Mouse (Mus musculus) hindbrain, embryonic 13.5 days (tissue): ENCODE results near the gene AC161166.1. TPM values are rescaled to one million over a fixed set of nuclear protein-coding genes. Genes with fewer than 3 reads are reported as not detected.
A peak's percentile ranks its signal among the peaks of the same experiment; 100 is the strongest.
"Not testable (repeated sequence)": the region's sequence is repeated elsewhere in the genome, so short reads cannot be mapped to it uniquely, and the experiment has no call there.

Source experiments
- ATAC-seq: fragments of 200-750 bp; cut with Nextera tagmentation; 2 replicates; pipeline ENCODE4 v1.8.0; 2017; ENCODE audit warnings: moderate TSS enrichment; ENCODE audit not compliant: low FRiP score
- H3K27ac ChIP-seq: fragments of 300-500 bp; sonication (generic); 2 replicates; pipeline ENCODE4 v1.5.1; 2015; ENCODE audit warnings: inconsistent platforms, mild to moderate bottlenecking, moderate library complexity
- H3K27me3 ChIP-seq: fragments of 300-500 bp; sonication (generic); 2 replicates; pipeline ENCODE4 v1.6.1; 2015; ENCODE audit warnings: mild to moderate bottlenecking, inconsistent platforms
- H3K36me3 ChIP-seq: fragments of 300-500 bp; sonication (generic); 2 replicates; pipeline ENCODE4 v1.6.1; 2015; ENCODE audit warnings: mild to moderate bottlenecking, inconsistent platforms
- H3K4me1 ChIP-seq: fragments of 300-500 bp; sonication (generic); replicated peaks from 2 replicates; pipeline ENCODE4 v1.6.1; 2015; ENCODE audit warnings: inconsistent platforms
- H3K4me2 ChIP-seq: fragments of 300-500 bp; sonication (generic); 2 replicates; pipeline ENCODE4 v1.6.1; 2015; ENCODE audit warnings: inconsistent platforms, mild to moderate bottlenecking, moderate library complexity
- H3K4me3 ChIP-seq: fragments of 300-500 bp; sonication (generic); 2 replicates; pipeline ENCODE4 v1.5.1; 2015; ENCODE audit warnings: mild to moderate bottlenecking, inconsistent platforms
- H3K9ac ChIP-seq: fragments of 300-500 bp; sonication (generic); 2 replicates; pipeline ENCODE4 v1.6.1; 2015; ENCODE audit warnings: mild to moderate bottlenecking, inconsistent platforms
- H3K9me3 ChIP-seq: fragments of 300-500 bp; sonication (generic); 2 replicates; pipeline ENCODE4 v1.6.1; 2016; ENCODE audit warnings: inconsistent platforms
- WGBS: fragments of 180-500 bp; shearing (Covaris S2); methylation state at CpG from one replicate; pipeline ENCODE4 v1.1.7; 2015; 5-methylcytosine and 5-hydroxymethylcytosine counted together
- polyA plus RNA-seq: library from polyadenylated mRNA; unstranded; fragments of >200 nt; fragmentation: Nextera tagmentation; extraction: Ambion mirVana; gene quantifications from 2 replicates; pipeline ENCODE4 v1.2.1, GENCODE M21; 2015

Gene AC161166.1
- polyA plus RNA-seq, 1 experiment from 2014 or later = 1.6 TPM

DNA sequence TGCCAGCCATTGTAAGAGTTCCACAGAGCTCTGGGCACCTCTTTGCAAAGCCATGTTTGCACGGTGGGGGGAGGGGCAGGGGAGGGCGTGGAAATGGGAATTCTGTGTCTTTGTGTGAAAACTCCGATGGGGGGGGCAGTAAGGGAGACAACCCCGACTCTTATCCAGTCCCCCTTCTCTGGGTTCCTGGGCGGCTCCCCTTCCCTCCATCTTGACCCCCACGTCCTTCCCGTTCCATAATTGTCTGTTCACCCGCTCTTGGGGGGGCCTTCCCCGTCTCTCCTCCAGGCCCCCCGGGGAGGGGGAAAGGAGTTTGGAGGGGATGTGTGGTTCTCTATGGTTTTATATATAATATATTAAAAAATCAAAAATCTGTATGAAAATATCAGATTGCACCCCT is 8.3 kb downstream of the AC161166.1 start:
- peaks cover 47% of the 10 kb centered on the region for H3K36me3 ChIP-seq
- ATAC-seq = no peak
- no peaks in the 10 kb centered on the region for H3K27me3 ChIP-seq
- H3K4me2 ChIP-seq = no peak overlapping the region
- no peaks in the 10 kb centered on the region for H3K9me3 ChIP-seq
- peak overlapping the region; percentile 100; the same call in 1 of the 2 replicates for H3K27ac ChIP-seq
- H3K9ac ChIP-seq = peak overlapping the region; percentile 51; the same call in 1 of the 2 replicates
- H3K4me3 ChIP-seq = no peak overlapping the region
- H3K4me1 ChIP-seq = peaks cover 54% of the 10 kb centered on the region
- 21% methylated on average over 10 of the region's 10 CpGs for WGBS

DNA sequence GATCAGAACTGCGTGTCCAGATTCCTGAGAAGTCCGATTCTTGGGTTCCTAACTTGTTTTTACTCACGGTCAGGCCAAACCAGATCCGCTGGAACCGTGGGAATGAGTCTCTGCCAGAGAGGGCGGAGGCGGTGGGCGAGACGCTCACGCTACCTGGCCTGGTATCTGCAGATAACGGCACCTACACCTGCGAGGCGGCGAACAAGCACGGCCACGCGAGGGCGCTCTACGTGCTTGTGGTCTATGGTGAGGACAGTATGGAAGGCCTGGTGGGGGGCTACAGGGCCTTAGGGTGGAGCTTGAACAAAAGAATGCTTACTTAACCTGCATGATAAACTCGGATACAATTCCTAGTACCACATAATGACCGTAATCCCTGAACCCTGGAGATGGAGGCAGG is 10.8 kb downstream of the AC161166.1 start:
- Histone ChIP-seq H3K4me3 (no peak overlapping the region), H3K9me3 (no peaks in the 10 kb centered on the region), H3K4me2 (no peak overlapping the region), H3K27me3 (no peaks in the 10 kb centered on the region), H3K27ac (no peak overlapping the region), H3K36me3 (peaks cover 49% of the 10 kb centered on the region), H3K9ac (no peak overlapping the region), H3K4me1 (peaks cover 46% of the 10 kb centered on the region)
- ATAC-seq = no peak
- WGBS = 53% methylated on average over 21 of the region's 21 CpGs

DNA sequence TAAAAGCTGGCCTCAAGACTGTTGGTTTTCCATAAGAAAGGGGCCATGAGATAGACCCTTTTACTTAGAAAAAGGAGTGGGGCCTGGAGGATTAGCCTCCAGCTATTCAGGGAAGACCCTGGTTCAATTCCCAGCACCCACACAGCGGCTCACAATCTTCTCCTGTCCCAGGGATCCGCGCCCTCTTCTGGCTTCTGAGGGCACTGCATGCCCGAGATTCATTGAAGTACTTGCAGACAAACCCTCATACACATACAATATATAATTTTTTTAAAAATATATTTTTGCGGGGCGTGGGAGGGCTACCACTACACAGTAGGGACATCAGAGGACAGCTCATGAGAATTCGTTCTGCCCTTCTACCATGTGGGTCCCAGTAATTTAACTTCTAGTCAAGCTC is 11.3 kb downstream of the AC161166.1 start:
- peaks cover 49% of the 10 kb centered on the region for H3K36me3 ChIP-seq
- ATAC-seq = no peak
- H3K4me3 ChIP-seq = no peak overlapping the region
- no peak overlapping the region for H3K27ac ChIP-seq
- no peak overlapping the region for H3K9ac ChIP-seq
- peaks cover 40% of the 10 kb centered on the region for H3K4me1 ChIP-seq
- H3K27me3 ChIP-seq = no peaks in the 10 kb centered on the region
- no peak overlapping the region for H3K4me2 ChIP-seq
- 33% methylated on average over 7 of the region's 7 CpGs for WGBS
- H3K9me3 ChIP-seq = no peaks in the 10 kb centered on the region

DNA sequence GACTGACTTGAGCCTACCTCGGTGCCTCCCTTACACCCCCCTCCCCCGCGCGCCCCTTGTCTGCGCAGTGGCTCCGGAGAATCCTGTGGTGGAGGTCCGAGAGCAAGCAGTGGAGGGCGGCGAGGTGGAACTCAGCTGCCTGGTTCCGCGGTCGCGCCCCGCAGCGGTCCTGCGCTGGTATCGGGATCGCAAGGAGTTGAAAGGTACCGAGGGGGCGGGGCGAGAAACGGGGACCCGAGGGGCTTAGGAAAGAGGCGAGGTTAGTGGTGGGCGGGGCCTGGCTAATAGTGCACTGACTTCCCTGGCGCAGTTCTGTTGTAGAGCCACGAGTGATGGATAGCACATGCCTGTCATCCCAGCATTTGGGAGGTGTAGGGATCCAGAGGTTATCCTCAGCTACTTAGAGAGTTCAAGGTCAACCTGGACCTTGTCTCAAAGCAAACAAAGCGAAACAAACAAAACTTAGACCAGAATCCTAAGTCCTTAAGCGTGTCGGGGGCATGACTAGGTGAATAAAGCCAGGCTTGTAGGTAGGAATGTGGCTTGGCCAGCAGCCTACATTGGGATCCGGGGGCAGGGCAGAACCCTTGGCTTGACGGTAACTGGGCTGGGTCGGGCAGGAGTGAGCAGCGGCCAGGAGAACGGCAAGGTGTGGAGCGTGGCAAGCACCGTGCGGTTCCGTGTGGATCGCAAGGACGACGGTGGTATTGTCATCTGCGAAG is 12.2 kb downstream of the AC161166.1 start:
- H3K9ac ChIP-seq = no peak overlapping the region

DNA sequence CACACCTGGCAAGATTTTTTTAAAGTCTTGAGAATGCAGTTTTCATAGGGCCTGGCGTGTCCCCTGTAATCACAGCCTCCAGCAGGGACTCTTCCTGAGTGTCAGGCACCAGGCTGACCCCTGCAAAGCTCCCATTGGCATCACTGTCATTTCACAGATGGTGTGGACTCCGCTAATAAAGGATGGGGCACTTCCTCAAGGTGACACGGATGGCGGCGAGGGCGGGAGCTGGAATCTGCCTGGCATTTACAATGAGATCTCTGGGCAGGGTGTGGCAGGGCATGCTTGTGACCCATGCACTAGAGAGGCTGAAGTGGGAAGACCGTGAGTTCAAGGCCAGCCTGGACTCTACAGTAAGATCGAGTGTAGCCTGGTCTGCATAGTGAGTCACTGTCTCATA is 24.0 kb downstream of the AC161166.1 start:
- no peak for ATAC-seq
- Histone ChIP-seq H3K4me3 (no peak overlapping the region), H3K36me3 (peaks cover 19% of the 10 kb centered on the region), H3K27ac (no peak overlapping the region), H3K27me3 (no peaks in the 10 kb centered on the region), H3K4me1 (peaks cover 52% of the 10 kb centered on the region), H3K9me3 (no peaks in the 10 kb centered on the region), H3K4me2 (no peak overlapping the region), H3K9ac (no peak overlapping the region)
- 80% methylated on average over 8 of the region's 8 CpGs for WGBS

More for the DNA sequence above, 12.2 kb downstream of the AC161166.1 start:
- Histone ChIP-seq H3K27ac (no peak overlapping the region), H3K9me3 (no peaks in the 10 kb centered on the region), H3K36me3 (peaks cover 49% of the 10 kb centered on the region), H3K4me2 (peak overlapping the region; percentile 37), H3K4me3 (no peak overlapping the region), H3K4me1 (peaks cover 31% of the 10 kb centered on the region), H3K27me3 (no peaks in the 10 kb centered on the region)
- ATAC-seq = peak; percentile 43; the same call in 1 of the 2 replicates
- WGBS = 19% methylated on average over 43 of the region's 43 CpGs

DNA sequence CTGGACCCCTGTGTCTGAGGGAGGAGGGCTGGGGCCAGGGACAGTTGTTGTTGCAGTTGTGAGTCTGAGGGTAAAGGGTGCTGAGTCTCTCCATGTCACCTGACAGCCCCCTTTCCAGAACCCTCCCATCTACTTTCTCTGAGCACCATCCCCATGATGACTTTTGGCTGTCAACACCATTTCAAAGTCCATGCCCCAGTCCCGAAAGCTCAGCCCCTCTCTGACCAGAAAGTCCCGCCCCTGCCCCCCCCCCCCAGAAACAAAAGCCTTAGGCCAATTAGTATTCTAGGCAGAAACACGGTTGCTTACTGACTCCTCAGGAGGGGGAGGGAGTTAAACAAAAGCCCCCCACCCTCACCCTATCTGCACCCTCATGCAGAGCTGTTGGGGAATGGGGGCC is 24.9 kb downstream of the AC161166.1 start:
- H3K9ac ChIP-seq = peak overlapping the region; percentile 78
- 0 out of 2 replicates have a peak, but pooled peaks have one; percentile 2 for ATAC-seq

DNA sequence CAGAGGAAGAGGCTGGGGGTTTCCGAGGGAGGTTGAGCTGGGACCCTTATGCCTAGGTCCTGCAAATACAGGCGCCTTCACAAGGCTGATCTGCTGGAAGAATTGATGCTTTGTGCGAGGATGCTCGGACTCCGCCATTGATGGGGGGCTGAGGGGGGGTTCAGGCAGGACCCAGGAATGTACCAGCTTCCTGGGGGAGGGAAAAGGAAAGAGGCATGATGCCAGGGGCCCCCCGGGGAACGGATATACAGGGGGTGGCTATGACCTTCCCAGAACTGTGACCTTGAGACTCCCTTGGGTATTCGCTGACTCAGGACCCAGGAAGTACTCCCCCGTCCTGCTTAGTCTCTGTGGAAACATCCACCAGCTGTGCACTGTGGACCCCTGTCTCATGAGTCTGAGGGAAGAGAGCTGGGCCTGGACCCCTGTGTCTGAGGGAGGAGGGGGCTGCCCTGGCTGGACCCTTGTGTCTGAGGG is 25.6 kb downstream of the AC161166.1 start:
- H3K4me2 ChIP-seq = peak overlapping the region; percentile 75
- peak; percentile 25 for ATAC-seq
- H3K4me1 ChIP-seq = peaks cover 60% of the 10 kb centered on the region
- 32% methylated on average over 9 of the region's 9 CpGs for WGBS
- H3K9me3 ChIP-seq = no peaks in the 10 kb centered on the region
- peak overlapping the region; percentile 78 for H3K9ac ChIP-seq
- peaks cover 13% of the 10 kb centered on the region for H3K36me3 ChIP-seq
- no peaks in the 10 kb centered on the region for H3K27me3 ChIP-seq
- peak overlapping the region; percentile 37 for H3K4me3 ChIP-seq
- H3K27ac ChIP-seq = peak overlapping the region; percentile 87

More for the DNA sequence above, 24.9 kb downstream of the AC161166.1 start:
- Histone ChIP-seq H3K9me3 (no peaks in the 10 kb centered on the region), H3K4me3 (no peak overlapping the region), H3K4me2 (peak overlapping the region; percentile 75), H3K36me3 (peaks cover 17% of the 10 kb centered on the region), H3K4me1 (peaks cover 60% of the 10 kb centered on the region), H3K27ac (peak overlapping the region; percentile 87), H3K27me3 (no peaks in the 10 kb centered on the region)
- WGBS = 20% methylated on average over 3 of the region's 3 CpGs

DNA sequence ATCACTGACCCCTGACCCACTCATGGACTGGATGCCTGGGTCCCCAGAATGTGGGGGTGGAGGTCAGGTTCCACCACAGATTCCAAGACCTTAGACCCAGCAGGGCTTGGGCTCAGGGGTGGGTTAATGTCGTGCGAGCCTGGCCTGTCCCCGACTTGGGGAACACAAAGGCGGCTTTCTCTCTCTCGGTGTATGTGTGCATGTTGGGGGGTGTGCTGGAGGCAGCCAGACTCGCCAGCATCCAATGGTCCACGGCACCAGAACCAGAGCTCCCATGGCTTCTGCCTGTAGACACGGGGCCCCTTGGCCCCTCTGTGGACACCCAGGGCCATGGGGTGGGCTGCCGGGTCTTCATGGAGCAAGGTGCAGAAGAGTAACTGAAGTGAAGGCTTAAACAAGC is 26.8 kb downstream of the AC161166.1 start:
- peaks cover 10% of the 10 kb centered on the region for H3K36me3 ChIP-seq
- WGBS = 67% methylated on average over 9 of the region's 9 CpGs
- peak overlapping the region; percentile 87 for H3K27ac ChIP-seq

DNA sequence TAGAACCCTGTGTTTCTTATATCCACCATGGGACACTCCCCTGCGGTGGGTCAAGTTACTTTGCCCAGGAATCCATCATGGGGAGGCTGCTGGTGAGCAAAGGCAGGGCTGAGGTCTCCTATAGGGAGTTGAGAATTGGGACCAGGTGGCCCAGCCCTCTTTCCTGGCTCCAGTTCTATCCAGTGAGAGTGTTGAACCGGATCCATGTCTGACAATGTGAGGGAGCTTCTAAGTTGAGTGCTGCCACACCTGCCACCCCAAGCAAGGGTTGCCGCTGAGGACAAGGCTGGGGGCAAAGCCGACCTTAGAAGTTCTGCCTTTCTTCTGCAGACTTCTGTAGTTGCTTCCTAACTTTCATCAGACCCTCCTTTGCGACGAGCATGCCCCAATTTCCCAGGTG is 29.0 kb downstream of the AC161166.1 start:
- peak overlapping the region; percentile 89 for H3K27ac ChIP-seq
- ATAC-seq, H3K9me3 ChIP-seq, H3K36me3 ChIP-seq, H3K27me3 ChIP-seq: not testable (repeated sequence)
- peak overlapping the region; percentile 80 for H3K4me3 ChIP-seq
- H3K9ac ChIP-seq = peak overlapping the region; percentile 96
- H3K4me1 ChIP-seq = peaks cover 82% of the 10 kb centered on the region
- H3K4me2 ChIP-seq = peak overlapping the region; percentile 75
- 56% methylated on average over 6 of the region's 6 CpGs for WGBS

More for the DNA sequence above, 26.8 kb downstream of the AC161166.1 start:
- H3K4me1 ChIP-seq = peaks cover 69% of the 10 kb centered on the region
- H3K4me2 ChIP-seq = peak overlapping the region; percentile 75
- H3K9me3 ChIP-seq = no peaks in the 10 kb centered on the region
- H3K27me3 ChIP-seq = no peaks in the 10 kb centered on the region
- peak overlapping the region; percentile 37 for H3K4me3 ChIP-seq
- peak overlapping the region; percentile 78 for H3K9ac ChIP-seq
- no peak for ATAC-seq

DNA sequence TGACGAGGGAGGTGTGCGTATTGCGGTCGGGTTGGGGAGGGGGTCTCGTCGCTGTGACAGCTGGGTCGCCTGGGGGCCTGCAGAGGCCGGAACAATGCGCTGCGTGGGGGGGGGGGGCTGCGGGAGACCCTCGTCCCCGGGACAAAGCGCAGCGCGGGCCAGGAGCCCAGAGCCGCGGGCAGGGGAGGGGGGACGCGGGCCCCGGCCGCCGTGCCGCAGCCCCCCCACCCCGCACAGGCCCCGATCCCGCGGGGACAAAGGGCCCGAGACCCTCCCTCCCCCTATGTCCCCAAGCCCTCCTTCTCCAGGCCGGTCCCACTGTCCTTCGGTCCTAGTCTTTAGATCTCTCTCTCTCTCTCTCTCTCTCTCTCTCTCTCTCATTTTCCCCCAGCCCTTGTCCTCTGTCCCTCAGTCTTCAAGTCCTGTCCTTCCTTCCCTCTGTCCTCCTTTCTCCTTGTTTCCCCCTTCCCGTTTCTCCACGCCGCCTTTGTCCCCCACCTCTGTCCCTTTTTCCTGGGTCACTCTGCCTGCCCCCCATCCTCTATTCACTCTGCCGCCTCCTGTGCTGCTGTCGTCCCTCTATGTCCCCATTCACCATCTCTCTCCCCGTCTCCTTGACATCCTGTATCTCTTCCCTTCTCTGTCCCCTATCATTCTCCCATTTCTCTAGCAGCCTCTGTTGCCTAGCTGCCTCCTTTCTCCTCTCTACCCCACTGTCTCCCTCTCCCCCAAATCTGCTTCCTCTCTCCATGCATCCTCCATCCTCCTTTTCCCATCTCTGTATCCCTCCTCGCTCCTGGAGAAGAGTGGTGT is 29.8 kb downstream of the AC161166.1 start:
- Histone ChIP-seq H3K4me1 (peaks cover 73% of the 10 kb centered on the region), H3K4me2 (peak overlapping the region; percentile 75), H3K9me3 (no peaks in the 10 kb centered on the region), H3K9ac (peak overlapping the region; percentile 96), H3K27me3 (no peaks in the 10 kb centered on the region), H3K27ac (peak overlapping the region; percentile 89), H3K4me3 (peak overlapping the region; percentile 80), H3K36me3 (no peaks in the 10 kb centered on the region)
- WGBS = under 1% methylated on average over 10 of the region's 38 CpGs
- ATAC-seq = peak; percentile 19

DNA sequence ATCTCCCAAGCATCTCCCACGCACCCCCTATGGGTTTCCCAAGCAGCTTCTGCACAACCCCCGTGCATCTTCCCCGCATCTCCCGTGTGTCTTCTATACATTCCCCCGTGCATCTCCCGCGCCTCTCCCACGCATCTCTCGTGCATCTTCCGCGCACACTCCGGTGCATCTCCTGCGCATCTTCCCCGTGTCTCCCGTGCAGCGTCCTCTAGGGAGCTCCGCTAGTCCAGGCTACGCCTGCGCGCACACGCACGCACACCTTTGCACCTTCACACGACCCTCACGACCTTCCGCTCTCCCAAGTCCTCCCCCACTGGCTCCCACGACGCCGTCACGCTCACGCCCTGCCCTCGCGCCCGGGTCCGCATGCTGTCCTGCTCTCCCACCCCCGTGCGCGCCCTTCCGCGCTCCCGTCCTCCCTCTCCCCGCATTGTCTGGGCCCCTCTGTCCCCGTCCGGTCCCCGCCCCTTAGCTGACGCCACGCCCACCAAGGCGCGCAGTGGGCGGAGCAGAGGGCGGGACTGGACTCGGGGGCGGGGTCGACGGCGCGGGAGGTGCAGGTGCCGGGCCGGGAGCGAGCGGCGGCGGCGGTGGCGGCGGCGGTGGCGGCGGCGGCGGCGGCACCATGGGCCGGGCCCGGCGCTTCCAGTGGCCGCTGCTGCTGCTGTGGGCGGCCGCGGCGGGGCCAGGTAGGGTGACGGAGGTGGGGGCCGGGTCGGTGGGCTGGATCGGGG is 30.6 kb downstream of the AC161166.1 start, which contains the start of gene Cadm4:
Cadm4 (plus strand) TSS at position 550 of the 734 bp plus-strand sequence.
- no peaks in the 10 kb centered on the region for H3K27me3 ChIP-seq
- peak within 1 kb of the TSS; percentile 89 for H3K27ac ChIP-seq
- H3K4me3 ChIP-seq = peak within 1 kb of the TSS; percentile 80
- peak within 1 kb of the TSS; percentile 75 for H3K4me2 ChIP-seq
- H3K9ac ChIP-seq = peak within 1 kb of the TSS; percentile 96
- ATAC-seq = peak; percentile 78
- under 1% methylated on average over 75 of the region's 83 CpGs for WGBS
- no peaks in the 10 kb centered on the region for H3K9me3 ChIP-seq
- no peaks in the 10 kb centered on the region for H3K36me3 ChIP-seq
- H3K4me1 ChIP-seq = peaks cover 65% of the 10 kb centered on the region
